Mouse (Mus musculus): ENCODE data around the gene Chil4.
"Not testable (repeated sequence)": the region's sequence is repeated elsewhere in the genome, so short reads cannot be mapped to it uniquely, and the experiment has no call there.

GRCm38 (mm10) chr3:106174971-106175370, 44.3 kb downstream of the Chil4 start:
- TF ChIP-seq FLI1 (IDR thresholded peaks at IDR 0.05; ENCODE audit: low read length); GATA1 (IDR thresholded peaks at IDR 0.05; ENCODE audit: borderline replicate concordance, low read length): not testable (repeated sequence)
